Mouse (Mus musculus) kidney, adult 2 months (tissue): ENCODE results near the gene Ankrd40.

Experiments
- CTCF ChIP-seq: fragments of 200-500 bp; conservative IDR thresholded peaks from 2 replicates; pipeline ENCODE4 v1.5.1; 2011; ENCODE audit warnings: low read depth, mild to moderate bottlenecking, control low read depth, low read length, moderate library complexity, mixed read lengths; ENCODE audit not compliant: insufficient read depth, insufficient read length
- POLR2A ChIP-seq: fragments of 200-500 bp; IDR thresholded peaks from one replicate; pipeline ENCODE4 v1.6.1; 2011; ENCODE audit warnings: low read depth, low read length, control low read depth

GRCm38 (mm10) chr11:94285886-94286574, 41.8 kb upstream of the Ankrd40 start:
- no peak for TF ChIP-seq POLR2A
- TF ChIP-seq CTCF, result no peak
